In the genomic region with DNA sequence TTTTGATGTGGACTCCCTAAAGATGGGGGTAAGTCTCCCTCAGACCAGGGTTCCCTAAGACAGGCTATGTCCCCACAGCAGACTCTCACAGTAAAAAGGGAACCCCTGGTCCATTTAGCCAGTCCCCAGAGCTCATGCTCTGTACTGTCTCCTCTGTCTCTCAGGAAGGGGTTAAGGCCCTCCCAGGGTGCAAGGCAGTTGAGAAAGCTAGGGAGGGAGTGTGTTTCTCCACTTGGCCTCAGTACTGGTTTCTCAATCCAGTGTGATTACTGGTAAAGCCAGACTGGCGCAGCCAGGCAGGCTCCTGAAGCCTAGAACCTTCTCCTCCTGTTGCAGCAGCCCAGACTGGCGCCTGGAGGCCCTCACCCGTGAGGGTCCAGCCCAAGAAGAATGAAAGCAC, we compare ENCODE assay signal across 22 mouse cellular contexts. TPM values are rescaled to one million over a fixed set of nuclear protein-coding genes. Genes with fewer than 3 reads are reported as not detected.
DNase-seq lines count a peak whose midpoint lies in the region; ATAC-seq and TF ChIP-seq lines count a peak whose summit lies in the region.
"Had no signal": no experiment of that assay in that cellular context is flagged by ENCODE, and none has a peak within 500 bp of the region (broad histone marks: within the 10 kb centered on the region; RNA-seq: fewer than 3 reads in every experiment).

No protein-coding gene starts in this region.

- H3K9me3 ChIP-seq in heart, postnatal 0 days (replicated peaks; ENCODE audit: control insufficient read depth, low read length): no peaks in the 10 kb centered on the region
- H3K9me3 ChIP-seq in limb, embryonic 10.5 days (replicated peaks): no peaks in the 10 kb centered on the region
- H3K9me3 ChIP-seq: heart, embryonic 15.5 days; hindbrain, embryonic 10.5 days; midbrain, embryonic 13.5 days; neural tube, embryonic 12.5 days had no signal

- H3K27me3 ChIP-seq in heart, postnatal 0 days (ENCODE audit: control insufficient read depth, insufficient read depth, low read length): no peaks in the 10 kb centered on the region
- H3K27me3 ChIP-seq in limb, embryonic 10.5 days (ENCODE audit: low read depth, poor library complexity, severe bottlenecking): no peaks in the 10 kb centered on the region
- H3K27me3 ChIP-seq: heart, embryonic 15.5 days; midbrain, embryonic 13.5 days; neural tube, embryonic 12.5 days had no signal

- no peak overlapping the region for H3K27ac ChIP-seq in heart, postnatal 0 days (ENCODE audit: low read depth)
- peak overlapping the region; percentile 87 for H3K27ac ChIP-seq in bone marrow, adult 2 months (ENCODE audit: control insufficient read depth, insufficient read depth, low read depth, low read length, poor library complexity)
- peak overlapping the region; percentile 40; the same call in 1 of the 2 replicates for H3K27ac ChIP-seq in limb, embryonic 10.5 days
- H3K27ac ChIP-seq: heart, embryonic 15.5 days; hindbrain, embryonic 10.5 days; hindbrain, postnatal 0 days; macrophage; midbrain, embryonic 13.5 days; neural tube, embryonic 12.5 days had no signal

- no peak overlapping the region for H3K4me3 ChIP-seq in heart, postnatal 0 days (ENCODE audit: low read depth, low read length)
- peak overlapping the region; percentile 48 for H3K4me3 ChIP-seq in bone marrow, adult 2 months (replicated peaks; ENCODE audit: control insufficient read depth, low read depth, low read length)
- no peak overlapping the region for H3K4me3 ChIP-seq in limb, embryonic 10.5 days
- H3K4me3 ChIP-seq: heart, embryonic 15.5 days; hindbrain, embryonic 10.5 days; midbrain, embryonic 13.5 days; neural tube, embryonic 12.5 days had no signal

- 67% methylated on average over 3 of the region's 3 CpGs for WGBS in heart, postnatal 0 days
- WGBS in bone marrow, adult 2 months: 31% methylated on average over 3 of the region's 3 CpGs
- WGBS in limb, embryonic 10.5 days: 73% methylated on average over 3 of the region's 3 CpGs

- no peak overlapping the region for H3K4me2 ChIP-seq in heart, postnatal 0 days (ENCODE audit: low read depth, low read length)
- H3K4me2 ChIP-seq: heart, embryonic 15.5 days; midbrain, embryonic 13.5 days; neural tube, embryonic 12.5 days had no signal

- peaks cover 24% of the 10 kb centered on the region for H3K4me1 ChIP-seq in heart, postnatal 0 days (ENCODE audit: control insufficient read depth, insufficient read depth)
- peaks cover 8% of the 10 kb centered on the region for H3K4me1 ChIP-seq in bone marrow, adult 2 months (ENCODE audit: control insufficient read depth, insufficient read depth, low read length)
- peaks cover 23% of the 10 kb centered on the region for H3K4me1 ChIP-seq in limb, embryonic 10.5 days

- peak; percentile 5 for DNase-seq in heart, postnatal 0 days (ENCODE audit: low spot score)
- DNase-seq in heart, adult 8-10 months (ENCODE audit: low spot score): no peak
- DNase-seq in 416B (ENCODE audit: low read depth): peak; percentile 51
- no peak for DNase-seq in limb, embryonic 10.5 days (ENCODE audit: low spot score)
- no peak for DNase-seq in thymus, postnatal 0 days (ENCODE audit: low spot score)
- no peak for DNase-seq in heart, adult 11 months
- DNase-seq in kidney, postnatal 14 days: no peak
- DNase-seq: adrenal gland, postnatal 25 days; cerebellum, adult 8-10 months; forebrain, postnatal 0 days; kidney, adult 8-10 months; kidney, postnatal 25 days; left cerebral cortex, postnatal 4 days; lung, adult 18-20 months; thymus, postnatal 25 days had no signal

- TF ChIP-seq POLR2A in bone marrow, adult 2 months (IDR thresholded peaks at IDR 0.05; ENCODE audit: borderline replicate concordance, control insufficient read depth, low read depth, low read length): no peak

- H3K9ac ChIP-seq in heart, postnatal 0 days (replicated peaks; ENCODE audit: low read depth, low read length): no peak overlapping the region
- H3K9ac ChIP-seq: forebrain, postnatal 0 days; heart, embryonic 15.5 days; midbrain, embryonic 13.5 days; neural tube, embryonic 12.5 days had no signal

- TF ChIP-seq CTCF in heart, postnatal 0 days (IDR thresholded peaks at IDR 0.05; ENCODE audit: low read depth): no peak
- no peak for TF ChIP-seq CTCF in bone marrow, adult 2 months (IDR thresholded peaks at IDR 0.05; ENCODE audit: control insufficient read depth, insufficient read depth, low read length)

- no peak for ATAC-seq in heart, postnatal 0 days (ENCODE audit: insufficient read depth, low read depth)
- ATAC-seq: forebrain, postnatal 0 days; hindbrain, postnatal 0 days; midbrain, embryonic 13.5 days had no signal

- no peaks in the 10 kb centered on the region for H3K36me3 ChIP-seq in heart, postnatal 0 days (replicated peaks; ENCODE audit: control insufficient read depth, insufficient read depth, low read length)
- H3K36me3 ChIP-seq in limb, embryonic 10.5 days: no peaks in the 10 kb centered on the region
- H3K36me3 ChIP-seq: heart, embryonic 15.5 days; hindbrain, embryonic 10.5 days; midbrain, embryonic 13.5 days; neural tube, embryonic 12.5 days had no signal

- no peak for TF ChIP-seq EP300 in heart, postnatal 0 days (IDR thresholded peaks at IDR 0.05; ENCODE audit: low read depth)

RNA-seq across cellular contexts. Expression of a gene that starts 26.7 kb away (rescaled TPM):
- total RNA-seq in heart, postnatal 0 days (2014; rRNA removed; ENCODE audit: low replicate concordance): 122 and 224 TPM in 2 replicates
- polyA plus RNA-seq in heart, postnatal 0 days (2015; fragmentation: Nextera tagmentation; extraction: Ambion mirVana): 5.0 and 5.2 TPM in 2 replicates
- 100 to 1,000 TPM; 195 to 267 (median 235) TPM for total RNA-seq in heart, adult 8-10 months (2022)
- 18.2 and 18.8 TPM in 2 replicates for polyA plus RNA-seq in bone marrow, adult 2 months (2011; ENCODE audit: insufficient read depth, insufficient read length, low replicate concordance, missing spikeins)
- polyA plus RNA-seq in limb, embryonic 10.5 days (2016; fragmentation: Nextera tagmentation; extraction: Ambion mirVana): 2.0 and 3.1 TPM in 2 replicates
- polyA plus RNA-seq in thymus, postnatal 0 days (2015; fragmentation: Nextera tagmentation; extraction: Ambion mirVana): 1.1 and 1.3 TPM in 2 replicates

Comparison
In these comparisons a context has a peak if more than half of its experiments do, and no peak if none do; other contexts are left out.
1. DNase-seq: peak in heart, postnatal 0 days (single experiment) and 416B (single experiment); none in heart, adult 8-10 months (single experiment), limb, embryonic 10.5 days (single experiment), thymus, postnatal 0 days (single experiment), heart, adult 11 months (single experiment) and kidney, postnatal 14 days (single experiment).